Comparison of ENCODE assay signal across 9 mouse cellular contexts in the genomic region with DNA sequence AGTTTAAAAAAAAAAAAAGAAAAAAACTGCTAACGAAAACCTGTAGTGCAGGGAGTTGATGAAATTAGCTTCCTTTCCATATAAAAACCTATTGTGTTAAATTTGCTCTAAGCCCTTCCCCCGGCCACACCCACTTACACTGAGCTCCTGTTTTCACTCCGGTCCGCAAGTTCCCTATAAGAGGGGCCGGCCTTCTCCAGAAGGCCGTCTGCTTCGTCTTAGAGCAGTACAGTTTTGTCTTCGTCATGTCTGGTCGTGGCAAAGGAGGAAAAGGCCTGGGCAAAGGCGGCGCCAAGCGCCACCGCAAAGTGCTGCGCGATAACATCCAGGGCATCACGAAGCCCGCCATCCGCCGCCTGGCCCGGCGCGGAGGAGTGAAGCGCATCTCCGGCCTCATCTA. TPM values are rescaled to one million over a fixed set of nuclear protein-coding genes. Genes with fewer than 3 reads are reported as not detected.
DNase-seq lines count a peak whose midpoint lies in the region; ATAC-seq and TF ChIP-seq lines count a peak whose summit lies in the region.
"Not testable (repeated sequence)": the region's sequence is repeated elsewhere in the genome, so short reads cannot be mapped to it uniquely, and the experiment has no call there.
"Had no signal": no experiment of that assay in that cellular context is flagged by ENCODE, and none has a peak within 500 bp of the region (broad histone marks: within the 10 kb centered on the region; RNA-seq: fewer than 3 reads in every experiment).

A gene (plus strand): TSS at position 208 of the 400 bp plus-strand sequence.

- H3K4me2 ChIP-seq in embryonic facial prominence, embryonic 11.5 days (ENCODE audit: low read depth, low read length): not testable (repeated sequence)
- peak within 1 kb of the TSS; percentile 50 for H3K4me2 ChIP-seq in hindbrain, embryonic 13.5 days
- H3K4me2 ChIP-seq in liver, embryonic 13.5 days: peak within 1 kb of the TSS; percentile 48
- peak within 1 kb of the TSS; percentile 44 for H3K4me2 ChIP-seq in midbrain, embryonic 15.5 days

- H3K36me3 ChIP-seq in embryonic facial prominence, embryonic 11.5 days (replicated peaks; ENCODE audit: control insufficient read depth, insufficient read depth, low read depth, low read length); hindbrain, embryonic 13.5 days; liver, embryonic 13.5 days; midbrain, embryonic 15.5 days (replicated peaks): not testable (repeated sequence)

- WGBS in embryonic facial prominence, embryonic 11.5 days: no CpG with 5 or more reads among the region's 24 CpGs
- no CpG with 5 or more reads among the region's 24 CpGs for WGBS in hindbrain, embryonic 13.5 days
- no CpG with 5 or more reads among the region's 24 CpGs for WGBS in liver, embryonic 13.5 days (ENCODE audit: insufficient replicate concordance)
- WGBS in midbrain, embryonic 15.5 days: no CpG with 5 or more reads among the region's 24 CpGs

- peak; percentile 54 for DNase-seq in T-cell, adult 2 months (ENCODE audit: low spot score)
- not testable (repeated sequence) for DNase-seq in embryonic facial prominence, embryonic 11.5 days (ENCODE audit: low spot score); liver, embryonic 13.5 days
- DNase-seq in gastrocnemius, postnatal 25 days: peak; percentile 20
- DNase-seq in layer of hippocampus, adult 2 months (ENCODE audit: low spot score in 2 of 2): peak; percentile 46
- DNase-seq in spleen, postnatal 36 days (ENCODE audit: low spot score in 2 of 2): peak; percentile 67 to 72

- peak; percentile 35; the same call in 1 of the 2 replicates for ATAC-seq in embryonic facial prominence, embryonic 11.5 days (replicated peaks; ENCODE audit: insufficient number of reproducible peaks, low FRiP score, low TSS enrichment, low read depth)
- peak; percentile 69 for ATAC-seq in hindbrain, embryonic 13.5 days (ENCODE audit: low FRiP score)
- ATAC-seq in liver, embryonic 13.5 days (ENCODE audit: low read depth): peak; percentile 19
- peak; percentile 65 for ATAC-seq in midbrain, embryonic 15.5 days (replicated peaks)

- H3K27ac ChIP-seq in embryonic facial prominence, embryonic 11.5 days (replicated peaks; ENCODE audit: low read depth, low read length): peak within 1 kb of the TSS; percentile 56; the same call in 1 of the 2 replicates
- not testable (repeated sequence) for H3K27ac ChIP-seq in hindbrain, embryonic 13.5 days; layer of hippocampus, adult 2 months; midbrain, embryonic 15.5 days
- peak within 1 kb of the TSS; percentile 86 for H3K27ac ChIP-seq in liver, embryonic 13.5 days

- not testable (repeated sequence) for H3K27me3 ChIP-seq in embryonic facial prominence, embryonic 11.5 days (ENCODE audit: control insufficient read depth, insufficient read depth, low read length); hindbrain, embryonic 13.5 days; liver, embryonic 13.5 days; midbrain, embryonic 15.5 days (replicated peaks)

- H3K4me3 ChIP-seq in embryonic facial prominence, embryonic 11.5 days (ENCODE audit: low read depth, low read length): 0 out of 2 replicates have a peak within 1 kb of the TSS, but pooled peaks have one; percentile 10
- peak within 1 kb of the TSS; percentile 21 for H3K4me3 ChIP-seq in hindbrain, embryonic 13.5 days
- H3K4me3 ChIP-seq in layer of hippocampus, adult 2 months: not testable (repeated sequence)
- peak within 1 kb of the TSS; percentile 37 for H3K4me3 ChIP-seq in liver, embryonic 13.5 days (replicated peaks)
- peak within 1 kb of the TSS; percentile 15; the same call in 1 of the 2 replicates for H3K4me3 ChIP-seq in midbrain, embryonic 15.5 days

- not testable (repeated sequence) for H3K9ac ChIP-seq in embryonic facial prominence, embryonic 11.5 days (replicated peaks; ENCODE audit: low read length); hindbrain, embryonic 13.5 days; midbrain, embryonic 15.5 days
- H3K9ac ChIP-seq in liver, embryonic 13.5 days: peak within 1 kb of the TSS; percentile 57

- not testable (repeated sequence) for H3K9me3 ChIP-seq in embryonic facial prominence, embryonic 11.5 days (replicated peaks; ENCODE audit: control insufficient read depth, low read length); hindbrain, embryonic 13.5 days; liver, embryonic 13.5 days (replicated peaks); midbrain, embryonic 15.5 days

- H3K4me1 ChIP-seq in embryonic facial prominence, embryonic 11.5 days (ENCODE audit: control insufficient read depth, insufficient read depth, low read length); hindbrain, embryonic 13.5 days (replicated peaks); liver, embryonic 13.5 days (replicated peaks); midbrain, embryonic 15.5 days: not testable (repeated sequence)

- not testable (repeated sequence) for TF ChIP-seq CTCF in layer of hippocampus, adult 2 months (conservative IDR thresholded peaks at IDR 0.05)

RNA-seq across cellular contexts. Expression of the gene that starts here (rescaled TPM):
- not detected in 2 replicates for polyA plus RNA-seq in embryonic facial prominence, embryonic 11.5 days (2014; fragmentation: Nextera tagmentation; extraction: Ambion mirVana)
- total RNA-seq in gastrocnemius, postnatal 25 days (2021): 10 to 100 TPM; 49.0 to 65.1 TPM
- polyA plus RNA-seq in hindbrain, embryonic 13.5 days (2015; fragmentation: Nextera tagmentation; extraction: Ambion mirVana): not detected in 2 replicates
- 100 to 1,000 TPM; 247 to 254 TPM for total RNA-seq in layer of hippocampus, adult 2 months (2021)
- not detected in 2 replicates for polyA plus RNA-seq in liver, embryonic 13.5 days (2015; fragmentation: Nextera tagmentation; extraction: Ambion mirVana)
- polyA plus RNA-seq in midbrain, embryonic 15.5 days (2015; fragmentation: Nextera tagmentation; extraction: Ambion mirVana): 1.4 TPM in 1 of 2 replicates, not detected in the other
- polyA plus RNA-seq: macrophage had no signal

Comparison
In these comparisons a context has a peak if more than half of its experiments do, and no peak if none do; other contexts are left out.
1. Peak in ATAC-seq, H3K4me3 ChIP-seq and H3K27ac ChIP-seq in embryonic facial prominence, embryonic 11.5 days; RNA of the gene not detected or under 1 TPM.
2. Peak in ATAC-seq, H3K4me3 ChIP-seq and H3K4me2 ChIP-seq in hindbrain, embryonic 13.5 days; RNA of the gene not detected or under 1 TPM.
3. Peak in ATAC-seq, H3K4me3 ChIP-seq, H3K27ac ChIP-seq, H3K9ac ChIP-seq and H3K4me2 ChIP-seq in liver, embryonic 13.5 days; RNA of the gene not detected or under 1 TPM.
4. ATAC-seq: peak in every context shown above with its lines; median percentile 69 in hindbrain, embryonic 13.5 days; 65 in midbrain, embryonic 15.5 days; 35 in embryonic facial prominence, embryonic 11.5 days; 19 in liver, embryonic 13.5 days.